Mouse (Mus musculus) 3134 (cell line): ENCODE data around the gene Gm3776.
"Not testable (repeated sequence)": the region's sequence is repeated elsewhere in the genome, so short reads cannot be mapped to it uniquely, and the experiment has no call there.

Experiments
- DNase-seq: peaks from one replicate; pipeline ENCODE4 v3.0.0-alpha.2; 2011; ENCODE audit warnings: low spot score; ENCODE audit not compliant: insufficient read length; ENCODE audit errors: extremely low read depth

Gm3776 gene

GRCm38 (mm10) chr9:78256914-78257313, at the start of gene Gm3776:
TSS of gene Gm3776 (plus strand) at chr9:78257129.
- DNase-seq, result not testable (repeated sequence)

GRCm38 (mm10) chr9:78208956-78209355, 48.0 kb upstream of the Gm3776 start:
- no peak for DNase-seq

- no peak for DNase-seq
Observed at GRCm38 (mm10) chr9:78210079-78210478, 46.9 kb upstream of the Gm3776 start.

GRCm38 (mm10) chr9:78210821-78211220, 46.1 kb upstream of the Gm3776 start:
- DNase-seq, result no peak

- no peak for DNase-seq
Observed at GRCm38 (mm10) chr9:78211521-78211920, 45.4 kb upstream of the Gm3776 start.

GRCm38 (mm10) chr9:78212341-78213049, 44.4 kb upstream of the Gm3776 start:
- DNase-seq, result no peak

GRCm38 (mm10) chr9:78217074-78217473, 39.9 kb upstream of the Gm3776 start:
- no peak for DNase-seq

- DNase-seq, result no peak
Observed at GRCm38 (mm10) chr9:78222616-78223015, 34.3 kb upstream of the Gm3776 start.

GRCm38 (mm10) chr9:78223221-78223902, 33.6 kb upstream of the Gm3776 start:
- no peak for DNase-seq

GRCm38 (mm10) chr9:78224418-78224817, 32.5 kb upstream of the Gm3776 start:
- DNase-seq, result no peak

- DNase-seq, result no peak
Observed at GRCm38 (mm10) chr9:78225304-78225703, 31.6 kb upstream of the Gm3776 start.

- no peak for DNase-seq
Observed at GRCm38 (mm10) chr9:78228122-78228521, 28.8 kb upstream of the Gm3776 start.

- not testable (repeated sequence) for DNase-seq
Observed at GRCm38 (mm10) chr9:78229658-78230057, 27.3 kb upstream of the Gm3776 start.

GRCm38 (mm10) chr9:78230461-78230860, 26.5 kb upstream of the Gm3776 start, which contains the start of gene Gsta1:
TSS of gene Gsta1 (plus strand) at chr9:78230656.
- not testable (repeated sequence) for DNase-seq

- not testable (repeated sequence) for DNase-seq
Observed at GRCm38 (mm10) chr9:78233121-78233695, 23.7 kb upstream of the Gm3776 start.

- DNase-seq, result peak; percentile 74
Observed at GRCm38 (mm10) chr9:78255683-78256470, 1.1 kb upstream of the Gm3776 start.

- not testable (repeated sequence) for DNase-seq
Observed at GRCm38 (mm10) chr9:78259688-78260087, 2.8 kb downstream of the Gm3776 start.

- DNase-seq, result peak; percentile 47
Observed at GRCm38 (mm10) chr9:78270945-78271344, 14.0 kb downstream of the Gm3776 start.

- DNase-seq, result peak; percentile 66
Observed at GRCm38 (mm10) chr9:78282002-78282711, 25.2 kb downstream of the Gm3776 start.

- DNase-seq, result not testable (repeated sequence)
Observed at GRCm38 (mm10) chr9:78289063-78289462, 32.1 kb downstream of the Gm3776 start.
